Mouse (Mus musculus): ENCODE measurements around the gene Lrp1.

The Lrp1 gene

GRCm38 (mm10) chr10:127596321-127596941, 24.5 kb downstream of the Lrp1 start:
- peaks cover 11% of the 10 kb centered on the region; the same call in 1 of the 2 replicates for H3K27me3 ChIP-seq (ENCODE audit: insufficient read depth, low read length)
- TF ChIP-seq NANOG (IDR thresholded peaks at IDR 0.05; ENCODE audit: borderline replicate concordance, low read length), result no peak
- no peak for TF ChIP-seq POU5F1 (IDR thresholded peaks at IDR 0.05; ENCODE audit: borderline replicate concordance, low read length)
- no peak for TF ChIP-seq CTCF (conservative IDR thresholded peaks at IDR 0.05; ENCODE audit: low read length)

GRCm38 (mm10) chr10:127594930-127595715, 25.8 kb downstream of the Lrp1 start:
- Histone ChIP-seq H3K36me3 (ENCODE audit: insufficient read depth, low read length) (peaks cover 8% of the 10 kb centered on the region; the same call in 1 of the 2 replicates), H3K27me3 (ENCODE audit: insufficient read depth, low read length) (peaks cover 11% of the 10 kb centered on the region; the same call in 1 of the 2 replicates), H3K9me3 (ENCODE audit: low read length) (no peaks in the 10 kb centered on the region), H3K4me3 (replicated peaks; ENCODE audit: low read length) (peak overlapping the region; percentile 57), H3K4me1 (replicated peaks; ENCODE audit: low read depth, low read length) (peaks cover 92% of the 10 kb centered on the region)
- TF ChIP-seq CTCF (conservative IDR thresholded peaks at IDR 0.05; ENCODE audit: low read length) (no peak), NANOG (IDR thresholded peaks at IDR 0.05; ENCODE audit: borderline replicate concordance, low read length) (no peak), POU5F1 (IDR thresholded peaks at IDR 0.05; ENCODE audit: borderline replicate concordance, low read length) (no peak)

More at GRCm38 (mm10) chr10:127596321-127596941, 24.5 kb downstream of the Lrp1 start:
- peaks cover 8% of the 10 kb centered on the region; the same call in 1 of the 2 replicates for H3K36me3 ChIP-seq (ENCODE audit: insufficient read depth, low read length)
- H3K4me1 ChIP-seq (replicated peaks; ENCODE audit: low read depth, low read length), result peaks cover 92% of the 10 kb centered on the region
- no peak overlapping the region for H3K4me3 ChIP-seq (replicated peaks; ENCODE audit: low read length)
- H3K9me3 ChIP-seq (ENCODE audit: low read length), result no peaks in the 10 kb centered on the region

- Histone ChIP-seq H3K36me3 (ENCODE audit: insufficient read depth, low read length) (peaks cover 13% of the 10 kb centered on the region; the same call in 1 of the 2 replicates), H3K4me3 (replicated peaks; ENCODE audit: low read length) (no peak overlapping the region; the same call in 1 of the 2 replicates)
- TF ChIP-seq POU5F1 (IDR thresholded peaks at IDR 0.05; ENCODE audit: borderline replicate concordance, low read length) (no peak), CTCF (conservative IDR thresholded peaks at IDR 0.05; ENCODE audit: low read length) (no peak), NANOG (IDR thresholded peaks at IDR 0.05; ENCODE audit: borderline replicate concordance, low read length) (no peak)
Measured at GRCm38 (mm10) chr10:127594405-127594804, 26.5 kb downstream of the Lrp1 start.

GRCm38 (mm10) chr10:127592850-127593249, 28.1 kb downstream of the Lrp1 start:
- H3K4me1 ChIP-seq (replicated peaks; ENCODE audit: low read depth, low read length), result peaks cover 91% of the 10 kb centered on the region
- TF ChIP-seq POU5F1 (IDR thresholded peaks at IDR 0.05; ENCODE audit: borderline replicate concordance, low read length) (no peak), NANOG (IDR thresholded peaks at IDR 0.05; ENCODE audit: borderline replicate concordance, low read length) (no peak), CTCF (conservative IDR thresholded peaks at IDR 0.05; ENCODE audit: low read length) (no peak)
- peak overlapping the region; percentile 20; the same call in 1 of the 2 replicates for H3K4me3 ChIP-seq (replicated peaks; ENCODE audit: low read length)

More at GRCm38 (mm10) chr10:127594405-127594804, 26.5 kb downstream of the Lrp1 start:
- H3K4me1 ChIP-seq (replicated peaks; ENCODE audit: low read depth, low read length), result peaks cover 92% of the 10 kb centered on the region
- no peaks in the 10 kb centered on the region for H3K9me3 ChIP-seq (ENCODE audit: low read length)
- H3K27me3 ChIP-seq (ENCODE audit: insufficient read depth, low read length), result peaks cover 11% of the 10 kb centered on the region; the same call in 1 of the 2 replicates

DNA sequence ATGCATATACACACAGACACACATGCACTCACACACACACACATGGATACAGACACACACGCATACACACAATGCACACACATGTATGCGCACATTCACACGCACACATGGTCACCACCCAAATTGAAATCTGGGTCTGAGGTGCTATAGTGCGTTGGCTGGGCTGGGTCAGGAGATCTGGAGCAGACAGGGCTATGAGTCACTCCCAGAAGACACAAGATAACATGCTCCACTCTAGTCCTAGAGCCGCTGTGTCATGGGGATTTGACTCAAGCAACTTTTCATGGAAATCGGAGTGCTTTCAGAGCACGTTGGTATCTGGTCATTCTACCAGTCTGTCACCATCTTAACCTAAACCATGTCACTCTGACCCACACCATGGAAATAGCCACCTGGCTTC, 28.5 kb downstream of the Lrp1 start:
- Histone ChIP-seq H3K4me3 (replicated peaks; ENCODE audit: low read length) (0 out of 2 replicates have a peak overlapping the region, but pooled peaks have one; percentile 20), H3K27me3 (ENCODE audit: insufficient read depth, low read length) (peaks cover 15% of the 10 kb centered on the region), H3K36me3 (ENCODE audit: insufficient read depth, low read length) (peaks cover 20% of the 10 kb centered on the region), H3K9me3 (ENCODE audit: low read length) (no peaks in the 10 kb centered on the region), H3K4me1 (replicated peaks; ENCODE audit: low read depth, low read length) (peaks cover 94% of the 10 kb centered on the region)
- TF ChIP-seq POU5F1 (IDR thresholded peaks at IDR 0.05; ENCODE audit: borderline replicate concordance, low read length) (no peak), CTCF (conservative IDR thresholded peaks at IDR 0.05; ENCODE audit: low read length) (no peak), NANOG (IDR thresholded peaks at IDR 0.05; ENCODE audit: borderline replicate concordance, low read length) (no peak)

More at GRCm38 (mm10) chr10:127592850-127593249, 28.1 kb downstream of the Lrp1 start:
- Histone ChIP-seq H3K36me3 (ENCODE audit: insufficient read depth, low read length) (peaks cover 20% of the 10 kb centered on the region), H3K27me3 (ENCODE audit: insufficient read depth, low read length) (peaks cover 13% of the 10 kb centered on the region), H3K9me3 (ENCODE audit: low read length) (no peaks in the 10 kb centered on the region)

- Histone ChIP-seq H3K27me3 (ENCODE audit: insufficient read depth, low read length) (peaks cover 14% of the 10 kb centered on the region), H3K36me3 (ENCODE audit: insufficient read depth, low read length) (peaks cover 24% of the 10 kb centered on the region), H3K4me1 (replicated peaks; ENCODE audit: low read depth, low read length) (peaks cover 93% of the 10 kb centered on the region), H3K4me3 (replicated peaks; ENCODE audit: low read length) (0 out of 2 replicates have a peak overlapping the region, but pooled peaks have one; percentile 8), H3K9me3 (ENCODE audit: low read length) (no peaks in the 10 kb centered on the region)
- TF ChIP-seq NANOG (IDR thresholded peaks at IDR 0.05; ENCODE audit: borderline replicate concordance, low read length) (no peak), POU5F1 (IDR thresholded peaks at IDR 0.05; ENCODE audit: borderline replicate concordance, low read length) (no peak), CTCF (conservative IDR thresholded peaks at IDR 0.05; ENCODE audit: low read length) (no peak)
Measured at GRCm38 (mm10) chr10:127591514-127591913, 29.4 kb downstream of the Lrp1 start.

- Histone ChIP-seq H3K9me3 (ENCODE audit: low read length) (no peaks in the 10 kb centered on the region), H3K4me1 (replicated peaks; ENCODE audit: low read depth, low read length) (peaks cover 92% of the 10 kb centered on the region), H3K36me3 (ENCODE audit: insufficient read depth, low read length) (peaks cover 24% of the 10 kb centered on the region), H3K4me3 (replicated peaks; ENCODE audit: low read length) (0 out of 2 replicates have a peak overlapping the region, but pooled peaks have one; percentile 8), H3K27me3 (ENCODE audit: insufficient read depth, low read length) (peaks cover 13% of the 10 kb centered on the region)
- TF ChIP-seq CTCF (conservative IDR thresholded peaks at IDR 0.05; ENCODE audit: low read length) (no peak), POU5F1 (IDR thresholded peaks at IDR 0.05; ENCODE audit: borderline replicate concordance, low read length) (no peak), NANOG (IDR thresholded peaks at IDR 0.05; ENCODE audit: borderline replicate concordance, low read length) (no peak)
Measured at GRCm38 (mm10) chr10:127590831-127591451, 30.0 kb downstream of the Lrp1 start.

- Histone ChIP-seq H3K36me3 (ENCODE audit: insufficient read depth, low read length) (peaks cover 24% of the 10 kb centered on the region), H3K4me3 (replicated peaks; ENCODE audit: low read length) (peak overlapping the region; percentile 63), H3K9me3 (ENCODE audit: low read length) (no peaks in the 10 kb centered on the region), H3K4me1 (replicated peaks; ENCODE audit: low read depth, low read length) (peaks cover 95% of the 10 kb centered on the region), H3K27me3 (ENCODE audit: insufficient read depth, low read length) (peaks cover 13% of the 10 kb centered on the region)
- no peak for TF ChIP-seq CTCF (conservative IDR thresholded peaks at IDR 0.05; ENCODE audit: low read length)
- no peak for TF ChIP-seq NANOG (IDR thresholded peaks at IDR 0.05; ENCODE audit: borderline replicate concordance, low read length)
- TF ChIP-seq POU5F1 (IDR thresholded peaks at IDR 0.05; ENCODE audit: borderline replicate concordance, low read length), result no peak
Measured at GRCm38 (mm10) chr10:127590256-127590655, 30.7 kb downstream of the Lrp1 start.

All from E14TG2a.4 (cell line).